Mouse (Mus musculus) C2C12 (cell line): ENCODE measurements around the gene Kif24. TPM values are rescaled to one million over a fixed set of nuclear protein-coding genes. Genes with fewer than 3 reads are reported as not detected.
A peak's percentile ranks its signal among the peaks of the same experiment; 100 is the strongest.

Experiments
- H3K27me3 ChIP-seq: one replicate; pipeline ENCODE4 v1.6.1; 2011; ENCODE audit not compliant: control insufficient read depth, insufficient read depth, insufficient read length
- H3K36me3 ChIP-seq: one replicate; pipeline ENCODE4 v1.6.1; 2011; ENCODE audit not compliant: control insufficient read depth, insufficient read depth
- H3K4me3 ChIP-seq: one replicate; pipeline ENCODE4 v1.5.1; 2011; ENCODE audit warnings: mild to moderate bottlenecking, control low read depth; ENCODE audit not compliant: poor library complexity, insufficient read depth, severe bottlenecking
- H3K79me2 ChIP-seq: one replicate; pipeline ENCODE4 v1.6.1; 2011; ENCODE audit not compliant: control insufficient read depth, insufficient read depth
- H3K79me3 ChIP-seq: one replicate; pipeline ENCODE4 v1.6.1; 2011; ENCODE audit warnings: low read depth, control low read depth
- H3ac ChIP-seq: one replicate; pipeline ENCODE3; 2011; ENCODE audit warnings: low read depth; ENCODE audit not compliant: control insufficient read depth, insufficient read length
- CEBPB ChIP-seq: IDR thresholded peaks from one replicate; pipeline ENCODE4 v1.6.1; 2011; ENCODE audit warnings: low read depth, mild to moderate bottlenecking, control low read depth, moderate library complexity
- CTCF ChIP-seq: IDR thresholded peaks from one replicate; pipeline ENCODE4 v1.5.1; 2011; ENCODE audit not compliant: control insufficient read depth, insufficient read depth, insufficient read length
- FOSL1 ChIP-seq: IDR thresholded peaks from one replicate; pipeline ENCODE4 v1.8.0; 2011; ENCODE audit warnings: mild to moderate bottlenecking, low read length; ENCODE audit not compliant: poor library complexity, insufficient read depth, severe bottlenecking
- MAX ChIP-seq: IDR thresholded peaks from one replicate; pipeline ENCODE4 v1.6.1; 2011; ENCODE audit warnings: mild to moderate bottlenecking, control low read depth
- MYOD1 ChIP-seq: IDR thresholded peaks from one replicate; pipeline ENCODE4 v1.6.1; 2011; ENCODE audit warnings: low read depth; ENCODE audit not compliant: control insufficient read depth, insufficient read length
- MYOG ChIP-seq: IDR thresholded peaks from one replicate; pipeline ENCODE4 v1.6.1; 2011; ENCODE audit not compliant: control insufficient read depth, insufficient read length; ENCODE audit errors: extremely low read depth
- USF1 ChIP-seq: IDR thresholded peaks from one replicate; pipeline ENCODE4 v1.6.1; 2011; ENCODE audit warnings: low read depth, mild to moderate bottlenecking, control low read depth, moderate library complexity
- polyA plus RNA-seq: library from polyadenylated mRNA; unstranded; fragments of >200 nt; fragmentation: generic; extraction: Trizol; gene quantifications from one replicate; pipeline ENCODE4 v1.2.1, GENCODE M21; 2012; ENCODE audit warnings: missing spikeins

The Kif24 gene
- polyA plus RNA-seq, 1 experiment, result 3.0 TPM

DNA sequence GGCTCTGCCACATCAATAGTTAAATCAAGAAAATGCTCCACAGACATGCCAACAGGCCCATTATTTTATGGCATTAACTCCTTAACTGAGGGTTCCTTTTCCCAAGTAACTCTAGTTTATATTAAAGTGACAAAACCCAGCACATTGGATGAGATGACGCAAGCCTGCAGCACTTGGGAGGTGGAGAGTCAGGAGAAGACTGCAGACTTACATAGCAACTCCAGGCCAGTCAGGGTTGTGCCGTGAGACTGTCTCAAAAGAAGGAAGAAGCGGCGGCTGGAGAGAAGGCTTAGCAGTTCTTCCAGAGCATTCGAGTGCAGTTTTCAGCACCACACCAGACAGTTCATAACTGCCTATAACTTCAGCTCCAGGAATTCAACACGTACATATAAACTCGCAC, 105.3 kb downstream of the Kif24 start:
- H3ac ChIP-seq, result no peak overlapping the region
- TF ChIP-seq USF1, result no peak
- TF ChIP-seq MYOG, result no peak
- no peak for TF ChIP-seq MAX
- H3K79me2 ChIP-seq, result peaks cover 100% of the 10 kb centered on the region
- peaks cover 17% of the 10 kb centered on the region for H3K36me3 ChIP-seq
- H3K79me3 ChIP-seq, result peaks cover 90% of the 10 kb centered on the region
- H3K4me3 ChIP-seq, result no peak overlapping the region
- no peaks in the 10 kb centered on the region for H3K27me3 ChIP-seq

DNA sequence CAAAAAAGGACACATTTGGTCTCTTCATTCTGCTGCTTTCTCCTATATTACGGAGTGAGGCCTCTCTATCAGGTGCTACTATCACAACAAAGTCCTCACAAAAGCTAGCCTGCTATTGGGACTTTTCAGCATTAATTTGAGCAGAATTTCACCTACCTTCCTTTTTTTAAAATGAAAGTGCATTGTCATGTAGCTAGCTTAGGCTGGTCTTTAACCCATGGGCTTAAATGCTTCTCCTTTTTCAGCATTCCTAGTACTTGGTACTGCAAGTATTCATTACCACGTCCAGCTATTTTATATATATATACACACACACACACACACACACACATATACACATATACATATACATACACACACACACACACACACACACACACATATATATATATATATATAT, 106.0 kb downstream of the Kif24 start:
- no peak overlapping the region for H3ac ChIP-seq
- no peaks in the 10 kb centered on the region for H3K27me3 ChIP-seq
- TF ChIP-seq CEBPB (no peak), FOSL1 (no peak), MYOD1 (no peak), USF1 (no peak), MAX (no peak), MYOG (no peak)
- H3K79me2 ChIP-seq, result peaks cover 100% of the 10 kb centered on the region
- H3K4me3 ChIP-seq, result no peak overlapping the region
- peaks cover 93% of the 10 kb centered on the region for H3K79me3 ChIP-seq
- peaks cover 17% of the 10 kb centered on the region for H3K36me3 ChIP-seq

DNA sequence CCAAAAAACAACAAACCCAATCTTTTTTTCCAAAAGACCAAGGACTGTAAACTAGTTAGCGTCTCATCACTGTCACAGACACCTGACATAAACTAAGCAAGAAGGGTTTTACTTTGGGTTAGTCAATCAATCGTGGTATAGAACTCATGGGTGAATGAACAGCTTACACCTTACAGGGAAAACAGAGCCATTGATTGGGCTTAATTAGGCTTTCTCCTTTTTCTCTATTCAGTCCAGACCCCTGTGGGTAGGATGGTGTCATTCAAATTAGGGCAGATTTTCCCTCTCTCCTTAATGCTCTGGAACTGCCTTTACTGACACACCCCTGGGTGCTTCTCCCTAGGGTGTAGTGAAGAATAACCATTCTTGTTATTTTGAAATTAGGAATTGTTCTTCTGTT, 107.5 kb downstream of the Kif24 start:
- Histone ChIP-seq H3K79me3 (peaks cover 96% of the 10 kb centered on the region), H3K4me3 (no peak overlapping the region), H3K36me3 (peaks cover 17% of the 10 kb centered on the region), H3ac (no peak overlapping the region), H3K27me3 (no peaks in the 10 kb centered on the region), H3K79me2 (peaks cover 100% of the 10 kb centered on the region)
- TF ChIP-seq CEBPB (no peak), MAX (no peak), FOSL1 (no peak), MYOG (no peak), MYOD1 (no peak), CTCF (no peak), USF1 (no peak)

DNA sequence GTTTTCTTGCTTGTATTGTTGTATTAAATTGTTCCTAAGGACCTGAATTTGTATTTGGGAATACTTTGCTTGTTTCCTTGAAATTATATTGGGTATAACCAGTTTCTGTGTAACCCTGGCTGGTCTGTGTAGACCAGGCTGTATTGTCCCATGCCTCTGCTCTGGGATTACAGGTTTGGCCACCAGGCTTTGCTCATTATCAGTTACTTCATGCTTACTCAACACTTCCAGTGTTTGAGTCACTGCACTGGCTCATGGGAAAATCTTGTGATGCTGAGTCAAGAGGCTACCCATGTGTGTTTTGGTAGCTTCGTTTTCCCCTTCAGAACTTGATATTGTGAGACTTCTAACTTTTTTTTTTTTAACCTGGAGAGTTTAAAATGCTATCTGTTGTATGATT, 111.4 kb downstream of the Kif24 start:
- H3K79me2 ChIP-seq, result peaks cover 93% of the 10 kb centered on the region
- H3ac ChIP-seq, result no peak overlapping the region
- TF ChIP-seq MYOG (no peak), CTCF (no peak), FOSL1 (no peak), MYOD1 (no peak), USF1 (no peak), CEBPB (peak; percentile 46)
- H3K36me3 ChIP-seq, result peaks cover 14% of the 10 kb centered on the region
- H3K4me3 ChIP-seq, result no peak overlapping the region
- peaks cover 88% of the 10 kb centered on the region for H3K79me3 ChIP-seq
- H3K27me3 ChIP-seq, result no peaks in the 10 kb centered on the region

DNA sequence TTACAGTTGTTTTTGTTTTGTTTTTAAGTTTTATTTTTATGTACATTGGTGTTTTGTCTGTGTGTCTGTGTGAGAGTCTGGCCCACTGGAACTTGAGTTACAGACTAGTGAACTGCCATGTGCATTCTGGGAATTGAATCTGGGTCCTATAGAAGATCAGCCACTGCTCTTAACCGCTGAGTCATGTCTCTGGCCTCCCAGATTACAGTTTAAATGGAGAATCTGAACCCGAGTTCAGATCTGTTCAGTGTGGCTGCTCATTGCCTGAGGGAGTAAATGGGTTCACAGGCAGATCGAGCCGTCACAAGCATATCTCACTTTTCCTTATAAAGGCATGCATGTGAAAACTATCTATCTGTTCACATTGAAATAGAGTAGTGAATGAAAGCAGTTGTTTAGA, 111.9 kb downstream of the Kif24 start:
- Histone ChIP-seq H3ac (no peak overlapping the region), H3K27me3 (no peaks in the 10 kb centered on the region), H3K4me3 (no peak overlapping the region), H3K79me3 (peaks cover 82% of the 10 kb centered on the region), H3K79me2 (peaks cover 88% of the 10 kb centered on the region), H3K36me3 (peaks cover 14% of the 10 kb centered on the region)
- TF ChIP-seq CEBPB (no peak), MYOG (no peak), MYOD1 (no peak), MAX (no peak), FOSL1 (no peak)

DNA sequence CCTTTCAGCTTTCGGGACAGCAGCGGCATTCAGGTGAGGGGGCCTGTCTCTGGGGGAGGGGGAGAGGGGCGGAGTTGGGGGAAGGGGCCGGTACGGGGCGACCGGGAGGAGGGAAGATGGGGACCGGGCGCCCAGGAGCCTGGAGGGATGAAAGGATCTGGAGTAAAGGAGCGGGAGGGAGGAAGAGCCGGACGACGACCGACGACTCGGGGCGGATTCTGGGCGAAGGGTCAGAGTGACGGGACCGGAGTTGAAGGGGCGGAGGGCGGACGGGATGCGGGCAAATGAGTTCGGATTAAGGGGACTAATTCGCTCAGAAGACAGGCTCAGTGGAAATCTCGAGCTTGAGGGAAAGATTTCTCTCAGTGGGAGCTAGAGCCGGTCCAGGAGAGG, 115.5 kb downstream of the Kif24 start:
- peak overlapping the region; percentile 88 for H3ac ChIP-seq
- H3K36me3 ChIP-seq, result peaks cover 8% of the 10 kb centered on the region
- no peaks in the 10 kb centered on the region for H3K27me3 ChIP-seq
- H3K4me3 ChIP-seq, result peak overlapping the region; percentile 89
- H3K79me2 ChIP-seq, result peaks cover 53% of the 10 kb centered on the region
- TF ChIP-seq MYOG (no peak), CEBPB (no peak), MAX (no peak), MYOD1 (no peak), FOSL1 (no peak), CTCF (no peak), USF1 (no peak)
- peaks cover 48% of the 10 kb centered on the region for H3K79me3 ChIP-seq
